Mouse (Mus musculus) liver, embryonic 11.5 days (tissue): ENCODE results near the gene Dnajb11. TPM values are rescaled to one million over a fixed set of nuclear protein-coding genes. Genes with fewer than 3 reads are reported as not detected.

Source experiments
- ATAC-seq: fragments of 200-750 bp; cut with Nextera tagmentation; replicated peaks from 2 replicates; pipeline ENCODE4 v1.8.0; 2017; ENCODE audit warnings: moderate number of reproducible peaks, mild to moderate bottlenecking, moderate TSS enrichment, moderate library complexity; ENCODE audit not compliant: low FRiP score
- DNase-seq: peaks from one replicate; pipeline ENCODE4 v3.0.0-alpha.2; 2017; ENCODE audit warnings: low spot score
- H3K27ac ChIP-seq: fragments of 300-500 bp; sonication (generic); 2 replicates; pipeline ENCODE4 v1.5.1; 2014; ENCODE audit warnings: mild to moderate bottlenecking, low read depth, low read length, control low read depth
- H3K27me3 ChIP-seq: fragments of 300-500 bp; sonication (generic); replicated peaks from 2 replicates; pipeline ENCODE4 v1.6.1; 2014; ENCODE audit warnings: low read length, mixed read lengths; ENCODE audit not compliant: control insufficient read depth, insufficient read depth
- H3K36me3 ChIP-seq: fragments of 300-500 bp; sonication (generic); 2 replicates; pipeline ENCODE4 v1.6.1; 2014; ENCODE audit warnings: mild to moderate bottlenecking, low read length, moderate library complexity, mixed read lengths; ENCODE audit not compliant: control insufficient read depth, insufficient read depth
- H3K4me1 ChIP-seq: fragments of 300-500 bp; sonication (generic); replicated peaks from 2 replicates; pipeline ENCODE4 v1.6.1; 2014; ENCODE audit warnings: low read length, mixed read lengths; ENCODE audit not compliant: control insufficient read depth, insufficient read depth
- H3K4me2 ChIP-seq: fragments of 300-500 bp; sonication (generic); 2 replicates; pipeline ENCODE4 v1.6.1; 2014; ENCODE audit warnings: mild to moderate bottlenecking, control low read depth, moderate library complexity
- H3K4me3 ChIP-seq: fragments of 300-500 bp; sonication (generic); 2 replicates; pipeline ENCODE4 v1.5.1; 2014; ENCODE audit warnings: low read depth, low read length, control low read depth
- H3K9ac ChIP-seq: fragments of 300-500 bp; sonication (generic); 2 replicates; pipeline ENCODE4 v1.6.1; 2014; ENCODE audit warnings: low read depth, low read length, control low read depth
- H3K9me3 ChIP-seq: fragments of 300-500 bp; sonication (generic); 2 replicates; pipeline ENCODE4 v1.6.1; 2016; ENCODE audit warnings: low read length, inconsistent platforms, mixed read lengths; ENCODE audit not compliant: control insufficient read depth
- WGBS: fragments of 180-500 bp; shearing (Covaris S2); extraction: QIAGEN DNeasy Blood & Tissue Kit; methylation state at CpG from one replicate; pipeline ENCODE4 v1.1.7; 2014; 5-methylcytosine and 5-hydroxymethylcytosine counted together
- polyA plus RNA-seq: library from polyadenylated mRNA; unstranded; fragments of >200 nt; fragmentation: Nextera tagmentation; extraction: Ambion mirVana; gene quantifications from 2 replicates; pipeline ENCODE4 v1.2.1, GENCODE M21; 2014

The Dnajb11 gene
- polyA plus RNA-seq, 1 experiment from 2014 or later: 125 TPM

- no peak for ATAC-seq
- H3K27me3 ChIP-seq: no peaks in the 10 kb centered on the region
- no peaks in the 10 kb centered on the region for H3K9me3 ChIP-seq
Measured at GRCm38 (mm10) chr16:22909290-22909689, 51.6 kb downstream of the Dnajb11 start.

GRCm38 (mm10) chr16:22911986-22912385, 54.3 kb downstream of the Dnajb11 start:
- no peak overlapping the region for H3K4me3 ChIP-seq

More at GRCm38 (mm10) chr16:22909290-22909689, 51.6 kb downstream of the Dnajb11 start:
- no peak for DNase-seq
- Histone ChIP-seq H3K4me2 (no peak overlapping the region), H3K4me1 (no peaks in the 10 kb centered on the region), H3K36me3 (no peaks in the 10 kb centered on the region), H3K4me3 (no peak overlapping the region), H3K27ac (no peak overlapping the region), H3K9ac (no peak overlapping the region)
- 79% methylated on average over 6 of the region's 6 CpGs for WGBS

GRCm38 (mm10) chr16:22912886-22913285, 55.2 kb downstream of the Dnajb11 start:
- Histone ChIP-seq H3K27ac (no peak overlapping the region), H3K36me3 (no peaks in the 10 kb centered on the region), H3K4me3 (no peak overlapping the region), H3K4me1 (no peaks in the 10 kb centered on the region), H3K4me2 (no peak overlapping the region), H3K9me3 (no peaks in the 10 kb centered on the region), H3K27me3 (no peaks in the 10 kb centered on the region), H3K9ac (no peak overlapping the region)
- DNase-seq (no peak), ATAC-seq (no peak)
- 79% methylated on average over 6 of the region's 6 CpGs for WGBS

More at GRCm38 (mm10) chr16:22911986-22912385, 54.3 kb downstream of the Dnajb11 start:
- Histone ChIP-seq H3K9ac (no peak overlapping the region), H3K36me3 (no peaks in the 10 kb centered on the region), H3K4me2 (no peak overlapping the region), H3K4me1 (no peaks in the 10 kb centered on the region), H3K27ac (no peak overlapping the region), H3K27me3 (no peaks in the 10 kb centered on the region), H3K9me3 (no peaks in the 10 kb centered on the region)
- 81% methylated on average over 3 of the region's 3 CpGs for WGBS
- DNase-seq: no peak
- ATAC-seq: no peak

GRCm38 (mm10) chr16:22914276-22914675, 56.6 kb downstream of the Dnajb11 start:
- DNase-seq: no peak
- no peaks in the 10 kb centered on the region for H3K36me3 ChIP-seq
- H3K9me3 ChIP-seq: no peaks in the 10 kb centered on the region
- H3K27me3 ChIP-seq: no peaks in the 10 kb centered on the region
- no peak for ATAC-seq
- H3K9ac ChIP-seq: no peak overlapping the region
- H3K4me3 ChIP-seq: no peak overlapping the region
- H3K4me2 ChIP-seq: no peak overlapping the region
- H3K4me1 ChIP-seq: no peaks in the 10 kb centered on the region
- no peak overlapping the region for H3K27ac ChIP-seq

- no peak for ATAC-seq
- 78% methylated on average over 5 of the region's 5 CpGs for WGBS
- H3K4me1 ChIP-seq: no peaks in the 10 kb centered on the region
- no peak within 1 kb of the TSS for H3K4me3 ChIP-seq
- no peak for DNase-seq
- H3K4me2 ChIP-seq: no peak within 1 kb of the TSS
- H3K9ac ChIP-seq: no peak within 1 kb of the TSS
- H3K27me3 ChIP-seq: no peaks in the 10 kb centered on the region
- H3K36me3 ChIP-seq: no peaks in the 10 kb centered on the region
- H3K27ac ChIP-seq: no peak within 1 kb of the TSS
- H3K9me3 ChIP-seq: no peaks in the 10 kb centered on the region
Measured at GRCm38 (mm10) chr16:22918034-22918433, 60.4 kb downstream of the Dnajb11 start, which contains the start of gene Fetub. Fetub (plus strand) TSS chr16:22918334.

GRCm38 (mm10) chr16:22918664-22919312, 61.1 kb downstream of the Dnajb11 start:
- Histone ChIP-seq H3K36me3 (no peaks in the 10 kb centered on the region), H3K27ac (no peak overlapping the region), H3K4me2 (no peak overlapping the region), H3K27me3 (no peaks in the 10 kb centered on the region), H3K9ac (no peak overlapping the region), H3K9me3 (no peaks in the 10 kb centered on the region), H3K4me3 (no peak overlapping the region), H3K4me1 (no peaks in the 10 kb centered on the region)
- 82% methylated on average over 15 of the region's 15 CpGs for WGBS
- no peak for DNase-seq
- no peak for ATAC-seq

GRCm38 (mm10) chr16:22919971-22920854, 62.6 kb downstream of the Dnajb11 start:
- Histone ChIP-seq H3K4me1 (no peaks in the 10 kb centered on the region), H3K27ac (no peak overlapping the region), H3K36me3 (no peaks in the 10 kb centered on the region), H3K4me3 (no peak overlapping the region), H3K9ac (no peak overlapping the region), H3K4me2 (no peak overlapping the region), H3K9me3 (no peaks in the 10 kb centered on the region), H3K27me3 (no peaks in the 10 kb centered on the region)
- WGBS: 48% methylated on average over 18 of the region's 18 CpGs
- DNase-seq (no peak), ATAC-seq (no peak)

GRCm38 (mm10) chr16:22921761-22922160, 64.1 kb downstream of the Dnajb11 start:
- DNase-seq (no peak), ATAC-seq (no peak)
- Histone ChIP-seq H3K36me3 (no peaks in the 10 kb centered on the region), H3K9me3 (no peaks in the 10 kb centered on the region), H3K4me2 (no peak overlapping the region), H3K4me3 (no peak overlapping the region), H3K4me1 (no peaks in the 10 kb centered on the region), H3K27me3 (no peaks in the 10 kb centered on the region), H3K27ac (no peak overlapping the region), H3K9ac (no peak overlapping the region)
- 88% methylated on average over 5 of the region's 5 CpGs for WGBS
